Mouse (Mus musculus) liver, adult 2 months (tissue): ENCODE measurements around the gene Pde1a. TPM values are rescaled to one million over a fixed set of nuclear protein-coding genes. Genes with fewer than 3 reads are reported as not detected.
A peak's percentile ranks its signal among the peaks of the same experiment; 100 is the strongest.

Experiments used
- DNase-seq: peaks from one replicate; pipeline ENCODE4 v3.0.0-alpha.2; 2011; ENCODE audit warnings: low read depth, low spot score; ENCODE audit errors: extremely low read depth
- H3K27ac ChIP-seq: fragments of 200-500 bp; replicated peaks from 2 replicates; pipeline ENCODE4 v1.5.1; 2012; ENCODE audit warnings: low read depth, mild to moderate bottlenecking, control low read depth, inconsistent platforms, low read length; ENCODE audit not compliant: insufficient read depth
- H3K27me3 ChIP-seq: fragments of 200-500 bp; 2 replicates; pipeline ENCODE4 v1.6.1; 2012; ENCODE audit warnings: mild to moderate bottlenecking, moderate library complexity, low read length, inconsistent platforms; ENCODE audit not compliant: control insufficient read depth, insufficient read depth
- H3K36me3 ChIP-seq: fragments of 200-500 bp; 2 replicates; pipeline ENCODE4 v1.6.1; 2012; ENCODE audit warnings: low read length, inconsistent platforms; ENCODE audit not compliant: control insufficient read depth, insufficient read depth
- H3K4me1 ChIP-seq: fragments of 200-500 bp; 2 replicates; pipeline ENCODE4 v1.6.1; 2011; ENCODE audit warnings: low read length; ENCODE audit not compliant: control insufficient read depth, insufficient read depth
- H3K4me3 ChIP-seq: fragments of 200-500 bp; 2 replicates; pipeline ENCODE4 v1.5.1; 2011; ENCODE audit warnings: low read depth, mild to moderate bottlenecking, control low read depth, low read length, moderate library complexity; ENCODE audit not compliant: insufficient read depth
- H3K79me2 ChIP-seq: fragments of 200-500 bp; 2 replicates; pipeline ENCODE4 v1.6.1; 2012; ENCODE audit warnings: inconsistent platforms, mild to moderate bottlenecking, low read length, moderate library complexity; ENCODE audit not compliant: control insufficient read depth, insufficient read depth
- H3K9ac ChIP-seq: fragments of 200-500 bp; 2 replicates; pipeline ENCODE4 v1.6.1; 2012; ENCODE audit warnings: low read depth, mild to moderate bottlenecking, control low read depth, inconsistent platforms, low read length
- CTCF ChIP-seq: fragments of 200-500 bp; IDR thresholded peaks from 2 replicates; pipeline ENCODE4 v1.5.1; 2011; ENCODE audit warnings: low read depth, low read length, control low read depth
- POLR2A ChIP-seq: fragments of 200-500 bp; IDR thresholded peaks from 2 replicates; pipeline ENCODE4 v1.6.1; 2011; ENCODE audit warnings: low read length, control low read depth; ENCODE audit not compliant: insufficient read depth; ENCODE audit errors: extremely low read depth
- WGBS: fragments of 180-500 bp; shearing (Covaris S2); methylation state at CpG from one replicate; pipeline ENCODE4 v1.1.7; 2018; 5-methylcytosine and 5-hydroxymethylcytosine counted together
- polyA plus RNA-seq: library from polyadenylated mRNA; depleted of rRNA; stranded (reverse); fragments of >200 nt; gene quantifications from 2 replicates; pipeline ENCODE4 v1.2.3, GENCODE M21; 2012; rRNA removed
- total RNA-seq: library from RNA; depleted of rRNA; stranded (reverse); fragments of >200 nt; gene quantifications from 2 replicates; pipeline ENCODE4 v1.2.3, GENCODE M21; 2014; rRNA removed

The Pde1a gene
- total RNA-seq (5.4 and 6.3 TPM in 2 replicates), polyA plus RNA-seq (1.4 and 1.5 TPM in 2 replicates)

GRCm38 (mm10) chr2:80128861-80129698 lies at the start of gene Pde1a:
Gene Pde1a (minus strand): TSS chr2:80129458.
- no peak within 1 kb of the TSS for H3K27ac ChIP-seq
- no peak within 1 kb of the TSS for H3K4me3 ChIP-seq
- H3K79me2 ChIP-seq = no peaks in the 10 kb centered on the region
- 0 out of 2 replicates have a peak, but pooled peaks cover 3% of the 10 kb centered on the region for H3K4me1 ChIP-seq
- no peak for DNase-seq
- H3K36me3 ChIP-seq = no peaks in the 10 kb centered on the region
- 29% methylated on average over 21 of the region's 21 CpGs for WGBS
- TF ChIP-seq CTCF (no peak), POLR2A (no peak)
- H3K9ac ChIP-seq = no peak within 1 kb of the TSS
- H3K27me3 ChIP-seq = no peaks in the 10 kb centered on the region; the same call in 1 of the 2 replicates

DNA sequence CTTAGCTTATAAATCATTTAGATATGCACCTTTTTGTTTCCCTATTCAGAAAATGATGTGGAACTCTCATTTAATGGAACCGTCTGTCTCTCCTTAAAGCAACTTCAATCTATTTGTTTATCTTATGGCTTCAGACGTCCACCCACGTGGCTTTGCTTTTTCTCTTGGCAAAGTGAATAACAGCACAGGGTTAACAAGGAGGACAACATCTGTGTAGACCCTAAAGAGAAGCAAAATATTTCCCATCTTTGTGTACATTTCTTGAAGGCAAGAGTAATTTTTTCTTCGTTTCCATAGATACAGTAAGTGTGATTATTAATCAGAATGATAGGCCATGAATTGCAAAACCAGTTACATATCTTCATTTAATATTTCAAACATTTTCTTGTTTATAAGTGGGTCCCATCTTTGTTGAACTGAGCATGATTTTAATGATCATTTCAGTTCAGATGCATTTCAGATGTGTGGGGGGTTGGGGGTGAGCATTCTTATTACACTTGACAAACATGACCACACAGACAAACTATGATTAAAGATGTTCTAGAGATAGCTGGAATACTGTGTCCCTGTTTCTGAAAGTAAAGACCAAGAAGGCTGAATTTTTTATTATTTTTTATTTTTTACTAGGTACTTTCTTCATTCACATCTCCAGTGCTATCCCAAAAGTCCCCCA lies 49.5 kb upstream of the Pde1a start:
- Histone ChIP-seq H3K4me3 (no peak overlapping the region), H3K27ac (no peak overlapping the region), H3K36me3 (no peaks in the 10 kb centered on the region), H3K79me2 (no peaks in the 10 kb centered on the region), H3K4me1 (no peaks in the 10 kb centered on the region), H3K27me3 (no peaks in the 10 kb centered on the region), H3K9ac (no peak overlapping the region)
- TF ChIP-seq CTCF = no peak
- no peak for TF ChIP-seq POLR2A
- no peak for DNase-seq
- 74% methylated on average over 4 of the region's 4 CpGs for WGBS

DNA sequence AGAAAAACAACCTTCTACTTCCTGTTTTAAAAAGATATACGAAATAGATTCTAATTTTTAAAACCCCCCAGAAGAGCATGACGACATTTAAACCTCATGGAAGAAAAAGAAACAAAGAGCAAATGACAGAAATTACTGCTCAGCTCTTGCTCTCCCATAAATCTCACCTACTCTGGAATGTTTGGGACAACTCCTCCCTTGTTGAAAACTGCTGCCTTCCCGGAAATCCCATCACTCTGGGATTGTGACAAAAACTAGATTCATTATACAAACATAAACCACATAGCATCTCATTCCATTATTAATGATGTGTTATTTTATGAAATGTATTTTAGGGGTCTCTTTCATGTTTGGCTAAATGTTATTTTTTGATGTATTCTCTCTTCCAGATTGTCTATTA lies 48.9 kb upstream of the Pde1a start:
- Histone ChIP-seq H3K27ac (no peak overlapping the region), H3K79me2 (no peaks in the 10 kb centered on the region), H3K27me3 (no peaks in the 10 kb centered on the region), H3K4me3 (no peak overlapping the region), H3K4me1 (no peaks in the 10 kb centered on the region), H3K9ac (no peak overlapping the region), H3K36me3 (no peaks in the 10 kb centered on the region)
- WGBS = 86% methylated on average over 3 of the region's 3 CpGs
- TF ChIP-seq POLR2A (no peak), CTCF (no peak)
- no peak for DNase-seq

DNA sequence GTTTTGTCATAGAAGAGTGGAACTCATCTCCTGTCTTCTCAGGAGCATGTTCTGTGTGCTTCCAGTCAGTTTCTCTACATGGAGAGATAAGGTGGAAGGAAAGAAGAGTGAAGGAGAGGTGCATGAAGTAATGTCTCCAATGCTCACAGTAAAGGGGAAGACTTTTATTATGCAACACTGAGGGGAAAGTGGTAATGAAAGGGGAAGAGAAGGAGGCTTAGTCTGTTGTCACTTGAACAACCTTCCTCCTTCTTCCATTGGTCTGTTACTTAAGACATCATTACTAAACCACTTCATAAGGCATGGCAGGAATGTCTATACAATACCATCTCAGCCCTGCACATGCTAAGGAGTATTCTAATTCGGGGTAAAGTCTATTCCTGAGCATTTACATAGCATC lies 38.8 kb upstream of the Pde1a start:
- H3K36me3 ChIP-seq = no peaks in the 10 kb centered on the region
- DNase-seq = no peak
- no peaks in the 10 kb centered on the region for H3K4me1 ChIP-seq
- 81% methylated on average over 1 of the region's 1 CpGs for WGBS
- no peak overlapping the region for H3K9ac ChIP-seq
- no peak overlapping the region for H3K27ac ChIP-seq
- TF ChIP-seq POLR2A (no peak), CTCF (no peak)
- H3K27me3 ChIP-seq = no peaks in the 10 kb centered on the region
- no peaks in the 10 kb centered on the region for H3K79me2 ChIP-seq
- H3K4me3 ChIP-seq = no peak overlapping the region

GRCm38 (mm10) chr2:80158784-80159183 lies 29.5 kb upstream of the Pde1a start:
- Histone ChIP-seq H3K79me2 (no peaks in the 10 kb centered on the region), H3K27ac (no peak overlapping the region), H3K4me1 (no peaks in the 10 kb centered on the region; the same call in 1 of the 2 replicates), H3K27me3 (no peaks in the 10 kb centered on the region), H3K36me3 (no peaks in the 10 kb centered on the region), H3K4me3 (no peak overlapping the region), H3K9ac (no peak overlapping the region)
- peak; percentile 71 for DNase-seq
- TF ChIP-seq CTCF = no peak
- no peak for TF ChIP-seq POLR2A
- WGBS = 14% methylated on average over 2 of the region's 2 CpGs

DNA sequence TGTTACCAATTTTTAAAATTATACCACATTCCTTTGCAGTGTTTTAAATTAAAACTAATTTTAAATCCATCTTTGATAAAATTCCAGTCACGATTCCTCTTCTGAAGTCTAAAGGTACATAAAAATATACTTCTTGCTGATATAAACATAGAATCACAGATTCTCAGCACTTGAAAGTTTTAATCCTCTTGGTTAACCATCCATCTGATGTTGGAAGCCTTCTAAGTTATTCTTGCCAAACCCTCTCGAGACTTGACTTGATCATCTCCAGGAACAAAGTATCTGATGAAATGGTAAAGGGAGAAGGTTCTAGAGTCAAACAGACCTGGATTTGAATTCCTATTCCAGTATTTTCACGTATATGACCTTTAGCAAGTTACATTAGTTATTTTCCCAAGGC lies 28.9 kb upstream of the Pde1a start:
- 85% methylated on average over 3 of the region's 3 CpGs for WGBS
- no peak for TF ChIP-seq POLR2A

More for the DNA sequence above, 28.9 kb upstream of the Pde1a start:
- Histone ChIP-seq H3K36me3 (no peaks in the 10 kb centered on the region), H3K27me3 (no peaks in the 10 kb centered on the region), H3K9ac (no peak overlapping the region), H3K4me1 (no peaks in the 10 kb centered on the region; the same call in 1 of the 2 replicates), H3K27ac (no peak overlapping the region), H3K79me2 (no peaks in the 10 kb centered on the region), H3K4me3 (no peak overlapping the region)
- DNase-seq = no peak
